Mouse (Mus musculus): ENCODE measurements around the gene Edc4.
"Not testable (repeated sequence)": the region's sequence is repeated elsewhere in the genome, so short reads cannot be mapped to it uniquely, and the experiment has no call there.

Edc4 gene

GRCm38 (mm10) chr8:105880754-105881520 is at the start of gene Edc4:
Gene Edc4 (plus strand): TSS chr8:105880881.
- in situ Hi-C loops (cut with MboI; ENCODE audit: low sequenced_read_pairs) = no loop called here

DNA sequence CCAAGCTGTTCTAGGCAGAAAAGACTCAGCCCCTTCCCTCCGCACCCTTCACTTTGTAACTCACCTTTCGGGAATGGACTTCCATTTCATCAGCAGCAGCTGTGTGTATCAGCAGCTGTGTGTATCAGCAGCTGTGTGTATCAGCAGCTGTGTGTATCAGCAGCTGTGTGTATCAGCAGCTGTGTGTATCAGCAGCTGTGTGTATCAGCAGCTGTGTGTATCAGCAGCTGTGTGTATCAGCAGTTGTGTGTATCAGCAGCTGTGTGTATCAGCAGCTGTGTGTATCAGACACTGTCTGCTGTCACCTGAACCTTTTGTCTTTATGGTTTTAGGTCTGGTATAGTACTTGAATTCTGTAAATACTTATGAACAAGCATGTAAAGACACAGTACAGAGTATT is 46.9 kb upstream of the Edc4 start:
- in situ Hi-C loops (cut with MboI; ENCODE audit: low sequenced_read_pairs) = not testable (repeated sequence)

- in situ Hi-C loops (cut with MboI; ENCODE audit: low sequenced_read_pairs) = no loop called here
These were observed 45.4 kb upstream of the Edc4 start for GRCm38 (mm10) chr8:105835318-105835717.

GRCm38 (mm10) chr8:105836991-105837390 is 43.7 kb upstream of the Edc4 start:
- in situ Hi-C loops (cut with MboI; ENCODE audit: low sequenced_read_pairs) = no loop called here

DNA sequence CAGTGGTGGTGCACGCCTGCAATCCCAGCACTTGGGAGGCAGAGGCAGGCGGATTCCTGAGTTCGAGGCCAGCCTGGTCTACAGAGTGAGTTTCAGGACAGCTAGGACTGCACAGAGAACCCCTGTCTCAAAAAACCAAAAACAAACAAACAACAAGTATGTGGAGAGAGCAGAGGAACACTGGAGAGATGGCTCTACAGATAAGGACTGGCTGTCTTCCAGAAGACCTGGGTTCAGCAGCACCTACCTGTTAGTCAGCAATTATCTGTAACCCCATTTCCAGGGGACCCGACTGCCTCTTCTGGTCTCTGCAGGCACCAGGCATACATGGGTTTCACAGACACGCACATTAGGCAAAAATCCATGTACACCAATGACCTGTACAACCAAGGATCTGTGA is 41.5 kb upstream of the Edc4 start:
- in situ Hi-C loops (cut with MboI; ENCODE audit: low sequenced_read_pairs) = no loop called here

DNA sequence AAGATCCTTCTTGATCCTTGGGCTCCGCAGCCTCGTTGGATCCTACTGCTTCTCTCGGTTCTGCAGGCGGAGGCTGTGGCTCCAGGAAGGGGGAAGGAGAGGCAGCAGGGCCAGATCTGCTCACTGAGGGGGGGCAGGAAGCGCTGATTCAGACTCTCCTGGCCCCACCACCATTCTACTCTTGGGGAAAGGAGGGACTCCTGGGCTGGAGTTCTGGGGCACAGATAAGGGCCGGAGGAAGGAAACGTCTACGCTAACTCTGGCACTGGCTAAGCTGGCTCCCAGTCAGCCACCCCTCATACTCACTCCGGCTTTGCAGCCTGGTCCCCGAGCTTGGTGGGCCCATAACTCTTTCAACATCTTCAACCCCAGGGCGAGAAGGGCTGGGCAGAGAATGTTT is 34.0 kb upstream of the Edc4 start:
- in situ Hi-C loops (cut with MboI; ENCODE audit: low sequenced_read_pairs) = no loop called here

GRCm38 (mm10) chr8:105850014-105850413 is 30.7 kb upstream of the Edc4 start:
- in situ Hi-C loops (cut with MboI; ENCODE audit: low sequenced_read_pairs) = no loop called here

DNA sequence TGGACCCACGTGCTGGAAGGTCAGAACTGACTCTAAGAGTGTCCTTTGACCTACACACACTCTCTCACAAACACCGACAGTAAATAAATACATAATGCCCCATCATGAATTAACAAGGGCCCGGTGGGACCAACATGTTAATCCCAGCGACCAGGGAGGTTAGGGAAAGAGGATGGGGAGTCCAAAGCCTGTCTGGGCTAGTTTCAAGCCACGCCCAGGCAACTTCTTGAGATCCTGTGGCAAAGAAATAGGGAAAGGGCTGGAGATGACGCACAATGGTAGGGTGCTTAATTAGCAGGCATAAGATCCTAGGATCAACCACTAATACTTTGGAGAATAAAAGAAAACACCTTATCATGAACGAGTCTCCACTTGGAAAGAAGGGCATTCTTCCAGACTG is 30.1 kb upstream of the Edc4 start:
- in situ Hi-C loops (cut with MboI; ENCODE audit: low sequenced_read_pairs) = no loop called here

- in situ Hi-C loops (cut with MboI; ENCODE audit: low sequenced_read_pairs) = no loop called here
These were observed 29.0 kb upstream of the Edc4 start for GRCm38 (mm10) chr8:105851651-105852143.

GRCm38 (mm10) chr8:105852146-105852729 is 28.4 kb upstream of the Edc4 start:
- in situ Hi-C loops (cut with MboI; ENCODE audit: low sequenced_read_pairs) = no loop called here

DNA sequence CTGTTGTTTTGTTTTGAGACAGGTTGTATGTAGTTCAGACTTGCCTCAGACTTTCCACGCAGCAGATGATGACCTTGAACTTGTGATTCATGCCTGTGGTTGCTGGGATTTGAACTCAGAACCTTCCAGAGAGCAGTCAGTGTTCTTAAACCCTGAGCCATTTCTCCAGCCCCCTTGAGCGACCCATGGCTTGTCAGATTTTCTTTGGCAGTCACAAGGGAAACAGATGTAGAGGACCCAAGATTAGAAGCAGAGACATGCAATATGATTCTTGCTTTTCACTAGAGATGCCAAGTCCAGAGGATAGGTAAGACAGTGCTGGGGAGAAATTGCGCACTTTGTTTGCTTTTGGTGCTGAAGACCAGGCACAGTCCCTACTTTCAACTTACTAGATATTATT is 27.5 kb upstream of the Edc4 start, which contains the start of gene Cenpt:
Gene Cenpt, minus strand, starts transcription at position 101 of the 400 bp plus-strand sequence.
- in situ Hi-C loops (cut with MboI; ENCODE audit: low sequenced_read_pairs) = no loop called here

DNA sequence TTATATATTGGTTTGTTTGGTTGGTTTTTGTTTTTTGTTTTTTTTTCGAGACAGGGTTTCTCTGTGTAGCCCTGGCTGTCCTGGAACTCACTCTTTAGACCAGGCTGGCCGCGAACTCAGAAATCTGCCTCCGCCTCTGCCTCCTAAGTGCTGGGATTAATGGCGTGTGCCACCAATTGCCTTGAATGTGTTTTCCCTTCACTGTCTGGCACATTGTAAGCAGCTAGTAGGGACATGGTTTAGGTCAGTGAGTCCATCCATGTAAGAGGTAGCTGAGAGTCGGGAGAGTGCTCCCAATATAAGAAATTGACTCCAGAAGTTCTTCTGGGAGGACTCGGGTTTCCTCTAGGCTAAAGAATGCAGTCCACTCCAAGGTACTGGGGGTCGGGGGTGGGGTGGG is 26.4 kb upstream of the Edc4 start:
- in situ Hi-C loops (cut with MboI; ENCODE audit: low sequenced_read_pairs) = no loop called here

- in situ Hi-C loops (cut with MboI; ENCODE audit: low sequenced_read_pairs) = no loop called here
These were observed 25.9 kb upstream of the Edc4 start, which contains the start of gene Thap11 for GRCm38 (mm10) chr8:105854715-105855216. Gene Thap11 (plus strand): TSS chr8:105855132.

- in situ Hi-C loops (cut with MboI; ENCODE audit: low sequenced_read_pairs) = no loop called here
These were observed 25.2 kb upstream of the Edc4 start for GRCm38 (mm10) chr8:105855248-105856167.

GRCm38 (mm10) chr8:105856168-105856835 is 24.4 kb upstream of the Edc4 start:
- in situ Hi-C loops (cut with MboI; ENCODE audit: low sequenced_read_pairs) = no loop called here

DNA sequence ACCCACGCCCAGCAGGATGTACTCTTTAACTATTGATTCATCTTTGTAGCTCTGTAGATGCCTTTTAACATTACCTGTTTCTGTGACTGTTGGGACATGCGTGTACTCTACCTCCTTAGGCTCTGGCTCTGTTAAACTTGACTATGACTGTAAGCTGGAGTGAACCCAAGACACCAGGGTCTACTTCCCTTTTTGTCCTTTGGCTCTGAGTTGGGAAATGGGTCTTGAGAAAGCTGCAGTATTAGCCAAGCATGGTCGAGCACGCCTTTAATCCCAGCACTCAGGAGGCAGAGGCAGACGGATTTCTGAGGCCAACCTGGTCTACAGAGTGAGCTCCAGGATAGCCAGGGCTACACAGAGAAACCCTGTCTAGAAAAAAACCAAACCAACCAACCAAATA is 22.2 kb upstream of the Edc4 start:
- in situ Hi-C loops (cut with MboI; ENCODE audit: low sequenced_read_pairs) = no loop called here

DNA sequence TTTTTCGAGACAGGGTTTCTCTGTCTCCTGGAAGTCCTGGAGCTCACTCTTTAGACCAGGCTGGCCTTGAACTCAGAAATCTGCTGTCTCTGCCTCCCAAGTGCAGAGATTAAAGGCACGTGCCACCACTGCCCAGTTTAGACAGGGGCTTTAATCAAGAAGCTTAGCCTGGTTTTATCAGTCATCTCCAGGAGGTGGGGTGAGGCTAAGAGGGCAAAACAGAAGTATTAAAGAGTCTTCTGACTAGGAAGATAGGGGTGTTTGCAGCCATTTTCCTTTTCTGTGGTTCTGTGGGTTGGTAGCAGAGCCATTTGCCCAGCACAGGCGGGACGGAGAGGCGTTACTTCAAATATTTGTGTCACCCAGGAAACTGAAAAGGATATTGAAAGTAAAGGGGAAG is 21.4 kb upstream of the Edc4 start:
- in situ Hi-C loops (cut with MboI; ENCODE audit: low sequenced_read_pairs) = no loop called here

- in situ Hi-C loops (cut with MboI; ENCODE audit: low sequenced_read_pairs) = no loop called here
These were observed 20.3 kb upstream of the Edc4 start, which contains the start of gene Nutf2 for GRCm38 (mm10) chr8:105860143-105860981. Gene Nutf2 (plus strand): TSS chr8:105860580.

- in situ Hi-C loops (cut with MboI; ENCODE audit: low sequenced_read_pairs) = no loop called here
These were observed 18.7 kb upstream of the Edc4 start for GRCm38 (mm10) chr8:105861951-105862350.

Data from CH12F3 (cell line).